Mouse (Mus musculus): ENCODE measurements at regions not wholly inside any gene's neighbourhood (a gene's known extent, or its start where the extent isn't known, plus 50 kb on each side); places are given as distances from the start of the nearest gene placed in this dataset.

DNA sequence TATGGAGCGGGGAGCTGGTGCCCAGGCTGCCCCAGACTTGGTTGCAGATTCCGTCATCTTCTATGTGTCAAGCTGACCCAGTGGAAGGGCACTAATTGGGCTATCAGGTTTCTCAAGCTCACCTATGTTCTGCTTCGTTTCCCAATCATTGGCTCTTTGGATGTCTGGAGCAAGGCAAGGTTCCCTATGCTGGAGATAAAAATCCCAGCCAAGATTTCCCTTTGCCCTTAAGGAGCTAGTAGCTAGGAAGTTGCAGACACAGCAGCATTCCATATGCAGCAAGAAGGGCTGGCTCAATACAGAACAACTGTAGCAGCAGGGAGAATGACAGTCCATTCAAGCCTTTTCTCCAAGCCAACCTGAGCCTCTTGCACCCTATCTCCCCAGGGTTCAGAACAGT, 159.2 kb upstream of the Zfp706 start:
- Histone ChIP-seq H3K36me3 (no peaks in the 10 kb centered on the region), H3K4me1 (replicated peaks) (no peaks in the 10 kb centered on the region), H3K9ac (no peak overlapping the region), H3K27me3 (no peaks in the 10 kb centered on the region), H3K4me2 (no peak overlapping the region), H3K9me3 (replicated peaks) (no peaks in the 10 kb centered on the region), H3K27ac (no peak overlapping the region), H3K4me3 (replicated peaks) (no peak overlapping the region)
- DNase-seq: no peak
- WGBS (ENCODE audit: insufficient replicate concordance): 52% methylated on average over 3 of the region's 3 CpGs
- no peak for ATAC-seq (ENCODE audit: low read depth)

DNA sequence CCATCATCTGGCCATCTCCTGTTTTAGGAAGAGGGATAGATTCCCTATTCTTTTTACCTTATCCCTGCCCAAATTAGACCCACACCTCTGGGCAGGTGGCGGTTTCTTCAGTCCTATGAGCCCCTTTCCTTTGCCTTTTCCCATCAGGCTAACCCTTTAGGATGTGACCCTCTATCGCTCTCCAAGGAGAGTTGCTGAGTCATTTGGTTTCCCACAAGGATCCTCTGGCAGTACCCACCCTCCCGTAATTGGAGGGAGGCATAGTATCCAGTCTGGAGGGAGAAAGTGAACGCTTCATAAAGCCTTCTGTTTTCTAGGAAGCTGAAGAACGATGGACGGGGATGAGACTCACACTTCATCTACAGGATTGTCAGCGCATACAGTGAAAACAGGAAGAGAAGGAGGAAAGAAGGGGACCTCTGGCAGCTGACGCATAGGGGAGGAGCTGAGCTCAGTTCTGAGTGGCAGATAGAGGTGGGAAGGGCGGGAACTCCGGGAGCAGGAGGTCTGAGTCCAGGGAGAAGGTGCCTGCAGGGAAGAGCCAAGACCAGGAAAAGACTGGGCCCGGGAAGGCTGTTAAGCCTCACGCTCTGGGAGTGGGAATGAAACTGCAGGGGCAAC, 158.4 kb upstream of the Zfp706 start:
- Histone ChIP-seq H3K4me3 (replicated peaks) (no peak overlapping the region), H3K27ac (no peak overlapping the region), H3K36me3 (no peaks in the 10 kb centered on the region), H3K4me1 (replicated peaks) (no peaks in the 10 kb centered on the region), H3K9me3 (replicated peaks) (no peaks in the 10 kb centered on the region), H3K4me2 (peak overlapping the region; percentile 17; the same call in 1 of the 2 replicates), H3K27me3 (no peaks in the 10 kb centered on the region), H3K9ac (no peak overlapping the region)
- DNase-seq: no peak
- WGBS (ENCODE audit: insufficient replicate concordance): 8% methylated on average over 12 of the region's 12 CpGs
- ATAC-seq (ENCODE audit: low read depth): no peak

DNA sequence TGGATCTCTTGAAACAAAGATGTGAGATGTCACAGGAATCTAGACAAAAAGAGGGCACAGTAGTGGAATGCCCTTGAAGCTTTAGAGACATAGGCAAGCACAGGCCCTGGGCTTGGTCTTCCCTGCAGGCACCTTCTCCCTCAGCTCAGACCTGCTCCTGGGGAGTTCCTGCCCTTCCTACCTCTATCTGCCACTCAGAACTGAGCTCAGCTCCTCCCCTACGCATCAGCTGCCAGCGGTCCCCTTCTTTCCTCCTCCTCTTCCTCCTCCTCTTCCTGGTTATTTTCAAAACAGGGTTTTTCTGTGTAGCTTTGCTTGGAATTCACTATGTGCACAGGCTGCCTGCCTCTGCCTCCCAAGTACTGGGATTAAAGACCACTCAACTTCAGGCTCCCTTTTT, 157.6 kb upstream of the Zfp706 start:
- H3K9me3 ChIP-seq (replicated peaks): no peaks in the 10 kb centered on the region
- ATAC-seq (ENCODE audit: low read depth) (no peak), DNase-seq (no peak)
- H3K27ac ChIP-seq: no peak overlapping the region
- no peak overlapping the region for H3K9ac ChIP-seq
- no peak overlapping the region for H3K4me2 ChIP-seq
- no peak overlapping the region for H3K4me3 ChIP-seq (replicated peaks)
- no peaks in the 10 kb centered on the region for H3K4me1 ChIP-seq (replicated peaks)
- H3K36me3 ChIP-seq: no peaks in the 10 kb centered on the region
- 41% methylated on average over 2 of the region's 2 CpGs for WGBS (ENCODE audit: insufficient replicate concordance)
- no peaks in the 10 kb centered on the region for H3K27me3 ChIP-seq

DNA sequence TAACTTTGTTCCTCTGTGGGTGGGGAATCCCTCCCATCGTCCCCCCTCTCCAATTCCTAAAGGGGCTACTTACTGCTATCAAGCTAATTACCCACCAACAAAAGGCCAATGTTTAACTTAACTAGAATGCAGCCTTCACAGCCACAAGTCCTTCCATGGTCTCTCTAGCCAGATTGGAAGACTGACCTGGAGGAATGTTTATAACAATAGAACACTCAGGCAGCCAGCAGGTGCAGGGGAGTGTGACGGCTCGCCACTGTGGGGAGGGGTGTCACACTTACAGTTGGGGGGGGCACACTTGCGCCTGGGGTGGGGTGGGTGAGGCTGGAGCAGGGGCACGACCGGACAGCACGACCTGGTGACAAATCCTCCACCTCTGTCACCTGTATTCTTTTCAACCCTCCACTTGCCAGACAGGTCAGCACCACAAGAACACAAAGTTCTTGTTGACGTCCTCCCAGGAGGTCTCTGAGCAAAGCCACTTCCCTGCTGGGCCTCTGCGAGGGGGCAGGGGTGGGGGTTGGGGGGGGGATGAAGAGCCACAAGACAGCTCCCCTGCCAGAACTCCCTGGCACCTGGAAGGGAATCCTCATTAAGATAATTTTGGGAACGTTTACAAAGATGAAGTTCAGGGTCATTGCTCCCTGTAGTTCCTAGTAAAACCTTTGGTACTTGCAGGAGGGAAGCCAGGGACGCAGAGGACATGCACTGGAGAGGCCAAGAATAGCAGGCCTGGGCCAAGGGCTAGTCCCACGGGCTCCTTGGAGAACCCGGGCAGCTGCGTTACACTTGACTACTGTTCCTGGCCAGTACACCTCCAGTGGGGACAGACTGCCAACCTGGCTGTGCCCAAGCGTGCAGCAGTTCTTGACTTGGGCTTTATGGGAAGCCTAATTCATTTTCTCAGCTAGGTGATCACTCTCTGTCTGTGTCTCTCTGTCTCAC, 156.9 kb upstream of the Zfp706 start:
- Histone ChIP-seq H3K36me3 (no peaks in the 10 kb centered on the region), H3K27me3 (peaks cover under 1% of the 10 kb centered on the region; the same call in 1 of the 2 replicates), H3K4me2 (no peak overlapping the region), H3K27ac (no peak overlapping the region), H3K9me3 (replicated peaks) (no peaks in the 10 kb centered on the region), H3K9ac (no peak overlapping the region), H3K4me3 (replicated peaks) (no peak overlapping the region), H3K4me1 (replicated peaks) (no peaks in the 10 kb centered on the region)
- WGBS (ENCODE audit: insufficient replicate concordance): 40% methylated on average over 15 of the region's 15 CpGs
- DNase-seq (no peak), ATAC-seq (ENCODE audit: low read depth) (no peak)

DNA sequence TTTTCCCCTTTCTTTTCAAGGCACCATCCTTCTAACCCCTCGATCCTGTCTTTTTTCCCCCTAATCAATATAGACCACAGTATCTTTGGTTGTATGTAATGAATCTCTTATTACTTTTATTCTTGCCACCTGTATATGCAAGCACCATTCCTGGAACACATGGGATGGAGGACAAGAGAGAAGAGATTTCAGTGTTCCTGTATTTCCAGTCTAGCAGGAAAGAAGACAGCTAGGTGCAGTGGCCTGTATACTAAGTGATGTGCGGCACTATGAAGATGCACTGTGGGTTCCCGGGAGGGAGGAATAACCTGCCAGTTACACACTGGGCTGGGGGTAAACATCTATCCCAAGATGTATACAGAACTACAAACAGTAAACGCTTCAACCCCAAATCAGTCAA, 152.4 kb upstream of the Zfp706 start:
- DNase-seq (no peak), ATAC-seq (ENCODE audit: low read depth) (no peak)
- no peak overlapping the region for H3K4me3 ChIP-seq (replicated peaks)
- no peaks in the 10 kb centered on the region for H3K4me1 ChIP-seq (replicated peaks)
- H3K4me2 ChIP-seq: no peak overlapping the region
- H3K9ac ChIP-seq: no peak overlapping the region
- H3K36me3 ChIP-seq: no peaks in the 10 kb centered on the region
- H3K27ac ChIP-seq: no peak overlapping the region
- WGBS (ENCODE audit: insufficient replicate concordance): 63% methylated on average over 4 of the region's 4 CpGs
- H3K9me3 ChIP-seq (replicated peaks): no peaks in the 10 kb centered on the region
- H3K27me3 ChIP-seq: peaks cover 3% of the 10 kb centered on the region; the same call in 1 of the 2 replicates

DNA sequence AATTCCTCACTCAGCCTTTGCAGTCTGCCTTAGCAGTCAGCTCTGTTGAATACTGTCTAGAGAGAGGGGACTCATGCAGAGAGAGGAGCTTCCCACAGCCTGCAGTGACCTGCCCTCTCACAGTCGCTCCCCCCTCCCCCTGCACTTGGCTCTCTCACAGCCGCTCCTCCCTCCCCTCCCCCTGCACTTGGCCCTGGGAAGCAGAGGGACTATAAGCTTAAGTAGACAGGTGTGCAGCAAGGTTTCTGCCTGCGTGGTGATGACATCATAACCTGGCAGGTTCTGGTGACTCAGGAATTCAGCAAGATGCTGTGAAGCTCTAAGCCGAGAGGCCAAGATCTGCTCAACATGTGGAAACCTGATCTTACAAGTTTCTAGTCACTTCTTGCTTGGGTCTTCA, 151.8 kb upstream of the Zfp706 start:
- DNase-seq (no peak), ATAC-seq (ENCODE audit: low read depth) (no peak)

DNA sequence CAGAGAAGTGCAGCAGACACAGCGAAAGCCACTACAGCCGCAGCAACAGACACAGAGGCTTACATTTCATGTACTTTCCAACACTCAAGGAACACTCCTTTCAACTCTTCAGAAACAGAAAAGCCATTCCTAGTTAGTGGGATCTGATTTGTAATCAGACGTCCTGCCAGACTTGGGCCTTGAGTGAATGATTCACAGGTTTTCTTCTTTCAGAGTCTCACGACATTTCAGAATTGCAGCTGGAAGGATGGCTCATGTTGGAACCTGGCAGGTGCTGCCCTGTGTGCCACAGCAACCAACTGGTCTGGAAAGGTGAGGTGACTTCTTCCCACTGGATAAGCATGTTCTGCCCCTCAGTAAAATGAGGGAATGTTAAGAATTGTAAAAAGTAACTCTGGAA, 149.8 kb upstream of the Zfp706 start:
- H3K9me3 ChIP-seq (replicated peaks): no peaks in the 10 kb centered on the region
- DNase-seq: no peak
- no peaks in the 10 kb centered on the region for H3K4me1 ChIP-seq (replicated peaks)
- H3K36me3 ChIP-seq: no peaks in the 10 kb centered on the region
- H3K27ac ChIP-seq: no peak overlapping the region
- peaks cover 3% of the 10 kb centered on the region; the same call in 1 of the 2 replicates for H3K27me3 ChIP-seq
- WGBS (ENCODE audit: insufficient replicate concordance): 56% methylated on average over 4 of the region's 4 CpGs
- no peak overlapping the region for H3K4me3 ChIP-seq (replicated peaks)
- no peak for ATAC-seq (ENCODE audit: low read depth)
- no peak overlapping the region for H3K4me2 ChIP-seq
- no peak overlapping the region for H3K9ac ChIP-seq

More for the DNA sequence above, 151.8 kb upstream of the Zfp706 start:
- peaks cover 3% of the 10 kb centered on the region; the same call in 1 of the 2 replicates for H3K27me3 ChIP-seq
- H3K9ac ChIP-seq: no peak overlapping the region
- no peak overlapping the region for H3K27ac ChIP-seq
- no peak overlapping the region for H3K4me2 ChIP-seq
- no peak overlapping the region for H3K4me3 ChIP-seq (replicated peaks)
- H3K36me3 ChIP-seq: no peaks in the 10 kb centered on the region
- 18% methylated on average over 4 of the region's 4 CpGs for WGBS (ENCODE audit: insufficient replicate concordance)
- no peaks in the 10 kb centered on the region for H3K4me1 ChIP-seq (replicated peaks)
- H3K9me3 ChIP-seq (replicated peaks): no peaks in the 10 kb centered on the region

DNA sequence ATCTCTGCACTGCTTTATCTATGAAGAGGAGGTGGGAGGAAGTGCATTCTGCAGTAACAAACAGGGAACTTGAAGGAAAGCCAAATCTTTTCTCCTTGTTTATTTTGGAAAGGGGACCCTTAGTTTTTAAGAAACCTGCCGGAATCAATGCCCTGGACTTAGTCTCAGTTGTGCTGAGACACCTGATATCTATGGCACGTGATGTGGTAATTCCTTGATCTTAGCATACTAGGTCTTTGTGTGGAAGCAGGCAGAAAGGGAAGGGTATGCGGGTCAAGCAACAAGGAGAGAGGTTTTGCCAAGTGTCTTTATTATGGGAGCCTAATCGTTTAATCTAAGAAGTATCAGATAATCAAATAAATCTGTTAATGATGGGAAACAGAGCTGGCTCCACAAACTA, 147.4 kb upstream of the Zfp706 start:
- no peaks in the 10 kb centered on the region for H3K4me1 ChIP-seq (replicated peaks)
- no peaks in the 10 kb centered on the region for H3K9me3 ChIP-seq (replicated peaks)
- ATAC-seq (ENCODE audit: low read depth) (no peak), DNase-seq (no peak)
- H3K27me3 ChIP-seq: peaks cover 3% of the 10 kb centered on the region; the same call in 1 of the 2 replicates
- H3K4me2 ChIP-seq: no peak overlapping the region
- H3K9ac ChIP-seq: no peak overlapping the region
- no peaks in the 10 kb centered on the region for H3K36me3 ChIP-seq
- H3K4me3 ChIP-seq (replicated peaks): no peak overlapping the region
- WGBS (ENCODE audit: insufficient replicate concordance): 78% methylated on average over 4 of the region's 4 CpGs
- no peak overlapping the region for H3K27ac ChIP-seq

DNA sequence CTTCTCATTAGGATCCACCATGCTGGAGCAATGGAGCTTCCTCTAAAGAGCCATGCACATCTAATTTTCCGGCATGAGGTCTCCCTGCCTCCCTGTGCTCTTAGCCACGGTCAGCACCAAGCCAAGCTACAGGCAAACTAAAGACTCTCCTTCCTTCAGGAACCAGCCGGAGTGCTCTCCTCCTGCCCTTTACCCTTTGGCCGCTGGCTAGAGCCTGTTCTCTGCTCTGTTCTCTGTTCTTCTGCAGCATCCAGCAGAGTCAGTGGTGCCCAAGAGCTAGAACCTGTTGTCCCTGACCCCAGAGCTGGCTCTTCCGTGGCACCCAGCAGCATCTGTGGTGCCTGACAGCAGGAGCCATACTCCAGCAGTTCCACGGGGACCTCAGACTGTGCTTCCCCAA, 145.6 kb upstream of the Zfp706 start:
- Histone ChIP-seq H3K9me3 (replicated peaks) (no peaks in the 10 kb centered on the region), H3K36me3 (no peaks in the 10 kb centered on the region), H3K4me1 (replicated peaks) (no peaks in the 10 kb centered on the region), H3K9ac (no peak overlapping the region), H3K4me2 (no peak overlapping the region), H3K27ac (no peak overlapping the region), H3K4me3 (replicated peaks) (no peak overlapping the region), H3K27me3 (no peaks in the 10 kb centered on the region)
- ATAC-seq (ENCODE audit: low read depth) (no peak), DNase-seq (no peak)
- 60% methylated on average over 6 of the region's 6 CpGs for WGBS (ENCODE audit: insufficient replicate concordance)

DNA sequence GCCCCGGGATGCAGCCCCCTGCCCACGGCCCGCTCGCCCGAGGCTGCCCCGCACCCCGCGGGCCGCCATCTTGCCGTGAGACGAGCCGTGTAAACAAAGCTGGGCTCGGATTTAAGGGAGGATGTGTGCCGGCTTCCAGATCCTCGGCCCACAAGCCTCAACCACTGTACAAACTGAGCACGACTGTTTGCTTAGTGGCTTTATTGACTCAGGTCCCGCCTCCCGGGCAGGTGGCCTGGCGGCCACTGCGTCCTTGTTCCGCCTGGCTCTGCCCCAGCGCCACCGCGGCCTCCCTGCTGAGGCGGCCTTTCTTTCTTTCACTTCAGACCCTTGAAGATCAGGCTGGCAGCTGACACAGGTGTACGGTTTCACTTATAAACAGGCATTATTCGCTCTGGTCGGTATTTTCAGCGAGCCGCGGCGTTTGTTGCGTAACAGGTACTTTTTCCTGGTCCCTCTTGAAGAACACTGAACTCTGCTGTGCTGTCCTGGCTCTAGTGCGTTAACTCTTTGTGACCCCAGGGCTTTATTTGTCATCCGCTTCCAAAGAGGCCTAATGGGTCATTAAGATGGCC, 128.1 kb upstream of the Zfp706 start:
- peak; percentile 73 for ATAC-seq (ENCODE audit: low read depth)
- Histone ChIP-seq H3K27me3 (no peaks in the 10 kb centered on the region), H3K4me1 (replicated peaks) (peaks cover 18% of the 10 kb centered on the region), H3K4me3 (replicated peaks) (peak overlapping the region; percentile 65), H3K4me2 (peak overlapping the region; percentile 84), H3K9me3 (replicated peaks) (no peaks in the 10 kb centered on the region), H3K27ac (peak overlapping the region; percentile 35), H3K9ac (peak overlapping the region; percentile 62), H3K36me3 (no peaks in the 10 kb centered on the region)
- DNase-seq: peak; percentile 15
- 6% methylated on average over 35 of the region's 35 CpGs for WGBS (ENCODE audit: insufficient replicate concordance)

DNA sequence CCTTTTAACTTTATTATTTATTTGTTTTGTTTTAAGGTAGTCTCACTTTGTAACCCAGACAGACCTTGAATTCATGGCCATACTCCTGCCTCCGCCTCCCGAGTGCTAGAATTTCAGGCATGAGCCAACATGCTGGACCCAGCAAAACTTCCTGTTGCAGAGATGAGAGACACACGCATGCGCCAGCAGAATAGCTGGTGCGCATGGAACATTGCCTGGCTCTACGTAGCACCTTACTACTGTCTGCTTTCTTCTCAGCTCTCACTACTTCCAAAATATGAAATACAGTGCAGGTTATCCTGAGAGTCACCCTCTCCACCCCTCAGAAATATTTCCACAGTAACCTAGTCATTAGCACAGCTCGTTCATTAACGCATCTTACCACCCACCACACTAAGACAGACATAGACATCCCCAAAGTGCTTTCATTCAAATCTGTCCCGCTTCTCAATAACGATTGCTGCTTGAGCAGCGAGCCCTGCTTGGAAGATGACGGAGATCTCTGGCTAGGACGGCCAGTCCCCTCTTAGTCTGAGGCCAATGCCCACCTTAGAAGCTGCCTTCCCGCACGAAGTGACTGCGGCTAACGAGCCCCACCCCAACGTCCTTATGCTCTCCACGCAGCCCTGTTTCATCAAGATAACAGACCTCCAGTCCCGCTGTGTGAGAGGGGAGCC, 127.5 kb upstream of the Zfp706 start:
- H3K27ac ChIP-seq: peak overlapping the region; percentile 35
- ATAC-seq (ENCODE audit: low read depth) (peak; percentile 49), DNase-seq (no peak)
- H3K27me3 ChIP-seq: no peaks in the 10 kb centered on the region
- peak overlapping the region; percentile 62 for H3K9ac ChIP-seq
- WGBS (ENCODE audit: insufficient replicate concordance): 32% methylated on average over 20 of the region's 20 CpGs
- H3K4me2 ChIP-seq: peak overlapping the region; percentile 84
- H3K4me3 ChIP-seq (replicated peaks): peak overlapping the region; percentile 65
- no peaks in the 10 kb centered on the region for H3K36me3 ChIP-seq
- peaks cover 18% of the 10 kb centered on the region for H3K4me1 ChIP-seq (replicated peaks)
- H3K9me3 ChIP-seq (replicated peaks): no peaks in the 10 kb centered on the region

Data from liver, embryonic 13.5 days (tissue).